Mouse (Mus musculus) frontal cortex, postnatal 36 days (tissue): ENCODE data around the gene Sucnr1.

Experiments
- DNase-seq, 2 experiments: peaks; one replicate each; pipeline ENCODE4 v3.0.0; 2022; ENCODE audit warnings: low spot score in 2 of 2

The Sucnr1 gene

GRCm38 (mm10) chr3:60111889-60112646 is 30.4 kb downstream of the Sucnr1 start:
- peak in 1 of 2 experiments; percentile 35 for DNase-seq

GRCm38 (mm10) chr3:60114571-60114970 is 32.9 kb downstream of the Sucnr1 start:
- DNase-seq: no peak

GRCm38 (mm10) chr3:60121449-60121848 is 39.8 kb downstream of the Sucnr1 start:
- DNase-seq: no peak

- DNase-seq: no peak
Observed at GRCm38 (mm10) chr3:60123859-60124794, 42.5 kb downstream of the Sucnr1 start.

DNA sequence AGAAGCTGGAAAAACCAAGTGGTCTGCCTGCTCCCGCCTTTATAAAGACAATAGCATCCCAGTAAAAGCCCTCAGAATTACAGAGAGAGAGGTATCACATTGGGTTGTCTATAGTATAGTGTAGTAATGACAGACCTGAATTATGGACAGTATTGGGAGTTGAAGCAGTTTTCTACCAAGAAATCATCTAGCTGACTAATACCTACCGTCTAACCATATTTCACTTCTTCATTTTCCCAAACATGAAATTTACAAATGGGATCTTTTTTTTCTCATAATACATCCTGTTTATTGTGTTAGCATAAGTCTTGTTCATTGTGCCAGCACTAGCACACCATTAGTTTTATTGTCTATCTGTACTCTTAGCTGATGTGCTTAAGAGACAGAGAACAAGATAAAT is 44.9 kb downstream of the Sucnr1 start:
- no peak for DNase-seq

DNA sequence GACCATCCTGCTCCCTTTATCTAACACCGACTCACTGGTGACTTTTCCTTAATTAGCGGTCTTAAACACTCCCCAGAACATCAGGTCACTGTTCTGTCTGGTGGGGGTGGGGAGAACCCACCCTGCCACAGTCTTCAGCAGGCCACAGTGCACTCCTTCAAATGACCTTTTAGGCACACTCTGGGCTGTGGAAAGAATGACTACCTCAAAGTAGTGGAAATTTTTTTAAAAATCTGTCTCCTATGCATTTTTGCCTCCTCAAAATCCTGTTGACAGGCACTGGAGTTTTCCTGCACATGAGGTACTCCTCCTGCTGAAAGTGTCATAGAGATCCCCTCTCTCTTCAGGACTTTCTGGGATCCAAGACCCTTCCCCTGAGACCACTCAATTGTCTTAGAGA is 46.6 kb downstream of the Sucnr1 start:
- no peak for DNase-seq

- DNase-seq: no peak
Observed at GRCm38 (mm10) chr3:60135801-60136200, 54.1 kb downstream of the Sucnr1 start.
